Mouse (Mus musculus) midbrain, embryonic 15.5 days (tissue): Measurements from ENCODE around the gene Ccdc180. TPM values are rescaled to one million over a fixed set of nuclear protein-coding genes. Genes with fewer than 3 reads are reported as not detected.

Experiments
- ATAC-seq: fragments of 200-750 bp; cut with Nextera tagmentation; replicated peaks from 2 replicates; pipeline ENCODE4 v1.8.0; 2017; ENCODE audit warnings: moderate TSS enrichment
- H3K27ac ChIP-seq: fragments of 300-500 bp; sonication (generic); 2 replicates; pipeline ENCODE4 v1.5.1; 2015; ENCODE audit warnings: mild to moderate bottlenecking, inconsistent platforms
- H3K27me3 ChIP-seq: fragments of 300-500 bp; sonication (generic); replicated peaks from 2 replicates; pipeline ENCODE4 v1.6.1; 2015; ENCODE audit warnings: inconsistent platforms
- H3K36me3 ChIP-seq: fragments of 300-500 bp; sonication (generic); replicated peaks from 2 replicates; pipeline ENCODE4 v1.6.1; 2015; ENCODE audit warnings: inconsistent platforms
- H3K4me1 ChIP-seq: fragments of 300-500 bp; sonication (generic); 2 replicates; pipeline ENCODE4 v1.6.1; 2015; ENCODE audit warnings: inconsistent platforms
- H3K4me2 ChIP-seq: fragments of 300-500 bp; sonication (generic); 2 replicates; pipeline ENCODE4 v1.6.1; 2015; ENCODE audit warnings: inconsistent platforms, mild to moderate bottlenecking, moderate library complexity
- H3K4me3 ChIP-seq: fragments of 300-500 bp; sonication (generic); 2 replicates; pipeline ENCODE4 v1.5.1; 2015; ENCODE audit warnings: mild to moderate bottlenecking, inconsistent platforms
- H3K9ac ChIP-seq: fragments of 300-500 bp; sonication (generic); 2 replicates; pipeline ENCODE4 v1.6.1; 2015; ENCODE audit warnings: mild to moderate bottlenecking, inconsistent platforms
- H3K9me3 ChIP-seq: fragments of 300-500 bp; sonication (generic); 2 replicates; pipeline ENCODE4 v1.6.1; 2016; ENCODE audit warnings: inconsistent platforms
- WGBS: fragments of 180-500 bp; shearing (Covaris S2); methylation state at CpG from one replicate; pipeline ENCODE4 v1.1.7; 2015; ENCODE audit warnings: mixed read lengths; 5-methylcytosine and 5-hydroxymethylcytosine counted together
- polyA plus RNA-seq: library from polyadenylated mRNA; unstranded; fragments of >200 nt; fragmentation: Nextera tagmentation; extraction: Ambion mirVana; gene quantifications from 2 replicates; pipeline ENCODE4 v1.2.1, GENCODE M21; 2015

Gene Ccdc180
- polyA plus RNA-seq, 1 experiment from 2014 or later = 0.39 TPM

DNA sequence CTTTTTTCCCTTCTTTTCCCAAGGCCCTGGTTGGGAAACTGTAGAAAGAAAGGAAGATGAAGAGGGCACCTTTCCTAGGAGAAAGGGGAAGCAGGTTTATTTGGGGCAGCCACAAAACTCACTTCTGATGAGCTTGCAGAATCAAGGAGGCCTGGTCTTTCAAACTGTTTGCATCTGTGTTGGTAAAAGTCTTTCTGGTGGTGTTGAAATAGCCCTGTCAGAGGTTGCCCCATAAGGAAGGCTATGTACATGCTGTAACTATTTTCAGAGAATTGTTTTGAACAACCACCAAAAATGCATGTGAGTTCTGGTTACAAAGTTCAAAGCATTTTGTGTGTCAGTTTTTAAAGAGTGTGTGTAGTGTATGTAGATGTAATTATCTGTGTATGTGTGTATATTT lies 91.0 kb downstream of the Ccdc180 start:
- no peaks in the 10 kb centered on the region for H3K9me3 ChIP-seq
- no peaks in the 10 kb centered on the region for H3K36me3 ChIP-seq
- H3K4me1 ChIP-seq = no peaks in the 10 kb centered on the region
- no peaks in the 10 kb centered on the region for H3K27me3 ChIP-seq
- no peak overlapping the region for H3K9ac ChIP-seq
- H3K27ac ChIP-seq = no peak overlapping the region
- no peak overlapping the region for H3K4me2 ChIP-seq
- ATAC-seq = no peak
- H3K4me3 ChIP-seq = no peak overlapping the region

DNA sequence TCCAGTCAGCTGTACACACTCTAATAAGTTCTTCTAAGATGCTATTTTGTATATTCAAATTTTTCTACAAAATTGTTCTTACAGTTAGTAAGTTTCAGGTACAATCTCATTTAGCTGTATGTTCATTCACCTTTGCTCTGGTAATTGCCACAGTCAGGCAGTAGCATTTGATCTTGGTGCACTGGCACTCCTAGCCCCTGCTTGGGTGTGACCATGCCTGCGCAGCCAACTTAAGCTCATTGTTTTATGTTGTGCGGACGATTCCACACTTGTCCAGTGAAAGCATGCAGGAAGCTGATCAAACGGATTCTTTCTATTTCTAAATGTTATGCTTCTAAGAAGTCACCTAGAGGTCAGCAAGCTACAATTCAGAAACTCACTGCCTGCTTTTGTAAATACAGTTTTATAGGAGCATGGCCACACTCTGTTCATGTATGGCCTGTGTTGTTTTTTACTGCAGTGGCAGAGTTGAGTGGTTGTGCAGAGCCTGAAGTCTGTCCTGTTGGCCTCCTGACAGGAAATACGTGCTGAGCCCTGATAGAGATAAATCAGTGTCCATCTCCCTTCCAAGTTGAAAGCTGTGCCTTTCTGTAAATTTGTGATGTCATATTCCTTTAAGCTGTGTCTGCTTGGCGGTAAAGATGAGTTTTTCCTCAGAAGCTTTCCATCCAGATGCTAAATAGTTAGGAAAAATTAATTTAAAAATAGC lies 100.5 kb downstream of the Ccdc180 start:
- no peak overlapping the region for H3K27ac ChIP-seq
- no peaks in the 10 kb centered on the region for H3K4me1 ChIP-seq
- no peaks in the 10 kb centered on the region for H3K27me3 ChIP-seq
- H3K36me3 ChIP-seq = peaks cover 5% of the 10 kb centered on the region; the same call in 1 of the 2 replicates
- H3K9ac ChIP-seq = no peak overlapping the region
- H3K9me3 ChIP-seq = no peaks in the 10 kb centered on the region
- H3K4me3 ChIP-seq = no peak overlapping the region
- ATAC-seq = no peak
- H3K4me2 ChIP-seq = no peak overlapping the region
- WGBS = 75% methylated on average over 6 of the region's 6 CpGs

DNA sequence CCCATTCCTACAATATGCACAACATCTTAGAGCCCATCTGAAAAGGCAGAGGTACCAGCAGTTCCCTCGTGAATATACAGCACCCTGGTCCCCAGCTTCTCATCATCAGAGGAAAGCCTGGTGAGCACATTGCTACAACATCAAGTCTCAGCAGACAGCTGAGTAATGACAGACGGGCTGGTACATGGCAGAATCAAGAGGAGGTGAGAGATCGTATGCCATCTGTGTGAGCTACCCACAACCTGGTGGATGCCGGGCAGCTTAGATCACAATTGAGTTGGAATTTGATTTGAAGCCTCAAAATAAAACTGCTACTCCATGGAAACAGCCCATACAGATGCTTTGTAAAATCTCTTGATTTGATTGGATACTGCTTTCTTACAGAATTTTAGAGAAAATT lies 108.4 kb downstream of the Ccdc180 start:
- no peaks in the 10 kb centered on the region for H3K27me3 ChIP-seq
- H3K36me3 ChIP-seq = no peaks in the 10 kb centered on the region
- H3K4me2 ChIP-seq = no peak overlapping the region
- H3K27ac ChIP-seq = no peak overlapping the region
- no peak overlapping the region for H3K9ac ChIP-seq
- no peaks in the 10 kb centered on the region for H3K4me1 ChIP-seq
- H3K4me3 ChIP-seq = no peak overlapping the region
- no peak for ATAC-seq
- WGBS = 90% methylated on average over 4 of the region's 4 CpGs
- H3K9me3 ChIP-seq = no peaks in the 10 kb centered on the region

Other genes with a start within 250 kb of the Ccdc180 start
- gene Aldh1b1, start 91.3 kb upstream of the Ccdc180 start, polyA plus RNA-seq = 22.5 and 23.3 TPM in 2 replicates
- 57.0 and 65.1 TPM in 2 replicates for gene Igfbpl1, start 63.4 kb upstream of the Ccdc180 start, polyA plus RNA-seq
- 1.0 and 1.1 TPM in 2 replicates for gene Stra6l, start 41.6 kb upstream of the Ccdc180 start, polyA plus RNA-seq
- 24.4 and 24.5 TPM in 2 replicates for gene Tdrd7, start 75.0 kb downstream of the Ccdc180 start, polyA plus RNA-seq
- 0.65 and 0.83 TPM in 2 replicates for gene Tmod1, start 148.6 kb downstream of the Ccdc180 start, polyA plus RNA-seq
- gene Ncbp1, start 248.3 kb downstream of the Ccdc180 start, polyA plus RNA-seq = 76.0 TPM in 2 replicates
- gene Tstd2, start 248.4 kb downstream of the Ccdc180 start, polyA plus RNA-seq = 29.9 and 33.9 TPM in 2 replicates